Mouse (Mus musculus) gastrocnemius, postnatal 10 days (tissue): ENCODE results near the gene Xirp1. TPM values are rescaled to one million over a fixed set of nuclear protein-coding genes. Genes with fewer than 3 reads are reported as not detected.
"Not testable (repeated sequence)": the region's sequence is repeated elsewhere in the genome, so short reads cannot be mapped to it uniquely, and the experiment has no call there.

ENCODE experiments used
- DNase-seq: peaks from one replicate; pipeline ENCODE4 v3.0.0; 2021; ENCODE audit warnings: mixed read lengths
- total RNA-seq, 2 experiments: library from RNA; stranded (reverse); gene quantifications; 2 replicates each; pipeline ENCODE4 v1.2.3; 2021

The Xirp1 gene
- total RNA-seq, 2 experiments from 2014 or later: 58.2 to 84.6 TPM

DNA sequence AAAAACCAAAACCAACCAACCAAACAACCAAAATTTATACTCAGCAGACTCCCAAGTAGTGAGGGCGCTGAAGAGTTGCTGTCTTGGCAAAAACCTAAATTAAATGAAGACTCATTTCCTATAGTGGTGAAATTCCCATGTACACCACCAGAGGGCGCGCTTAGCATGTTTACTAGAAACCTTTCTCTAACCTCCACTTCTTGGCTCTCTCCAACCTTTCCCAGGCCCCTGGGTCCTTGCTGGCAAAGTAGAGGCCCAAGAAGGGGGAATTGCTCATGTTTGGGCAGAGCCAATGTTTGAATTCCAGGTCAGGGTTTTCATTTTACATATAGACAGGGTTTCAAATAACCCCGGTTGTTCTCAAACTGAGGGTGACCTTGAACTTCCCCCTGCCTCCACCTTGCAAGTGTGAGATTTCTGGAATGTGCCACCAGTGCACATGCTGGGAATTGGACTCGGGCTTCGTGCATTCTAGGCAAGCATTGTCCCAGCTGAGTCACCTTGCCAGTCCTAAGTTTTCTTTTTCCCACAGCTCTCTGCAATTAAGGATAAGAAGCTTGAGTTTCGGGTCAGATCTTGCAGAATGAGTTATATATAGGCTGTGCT lies 3.0 kb downstream of the Xirp1 start:
- DNase-seq: peak; percentile 83

DNA sequence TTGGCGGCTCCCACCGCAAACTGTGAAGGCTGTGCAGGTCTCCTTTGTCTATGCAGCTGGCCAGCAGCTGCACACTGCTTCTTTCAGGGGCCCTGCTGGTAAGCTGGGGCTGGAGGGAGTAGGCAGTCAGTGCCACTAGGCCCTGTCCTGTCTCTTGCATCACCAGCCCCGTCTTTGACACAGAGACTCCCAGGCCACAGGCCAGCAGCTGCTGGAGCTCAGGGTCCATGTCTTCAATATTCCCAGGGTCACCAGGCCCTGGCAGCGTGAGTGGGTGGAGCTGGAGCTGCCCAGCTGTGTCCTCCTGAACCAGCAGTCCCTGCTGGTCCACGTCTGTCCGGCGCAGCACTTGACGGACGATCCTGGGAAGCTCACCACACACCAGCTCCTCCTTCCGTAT lies 6.4 kb downstream of the Xirp1 start:
- DNase-seq: no peak

DNA sequence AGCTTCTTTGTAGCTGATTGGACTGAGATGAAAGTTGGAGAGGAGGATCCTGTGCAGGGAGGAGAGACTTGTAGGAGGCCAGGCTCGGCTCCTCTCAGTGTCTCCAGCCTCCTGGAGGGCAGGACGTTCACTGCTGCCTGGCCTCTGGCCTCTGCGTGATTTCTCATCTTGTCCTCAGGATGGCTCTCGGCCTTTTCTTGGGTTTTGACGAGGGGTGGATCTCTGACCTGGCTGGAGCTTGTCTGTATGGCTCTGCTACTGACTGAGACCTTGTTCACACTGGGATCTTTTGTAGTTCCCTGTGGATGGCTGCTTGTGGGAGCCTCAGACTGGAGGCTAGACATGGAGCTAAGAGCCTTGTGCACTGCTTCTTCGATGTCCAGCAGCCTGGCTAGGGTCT lies 8.6 kb downstream of the Xirp1 start:
- DNase-seq: no peak

DNA sequence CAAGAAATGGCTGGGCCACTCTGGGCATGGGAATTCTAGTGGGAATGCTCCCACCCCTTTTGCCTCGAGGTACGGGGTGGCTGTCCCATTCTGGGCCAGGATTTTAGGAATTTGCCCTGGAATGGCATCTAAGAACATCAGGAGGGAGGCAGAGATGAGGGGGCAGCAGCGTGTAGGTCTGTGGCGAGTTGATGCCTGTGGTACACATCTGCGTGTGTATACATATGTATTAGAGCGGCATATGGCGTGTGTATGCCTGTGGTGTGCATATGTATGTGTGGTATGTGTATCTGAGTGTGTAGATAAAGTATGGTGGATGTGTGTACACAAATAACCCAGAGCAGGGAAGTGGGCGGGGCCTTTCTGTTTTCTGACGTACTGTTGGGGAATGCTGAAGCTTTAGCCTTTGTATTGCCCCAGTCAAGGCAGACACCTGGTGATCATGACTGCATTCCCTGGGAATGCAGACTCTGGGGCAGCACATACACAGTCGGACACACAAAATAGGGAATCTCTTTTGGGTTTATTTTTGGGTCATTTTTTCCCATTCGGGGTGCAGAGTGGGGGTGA lies 10.1 kb downstream of the Xirp1 start:
- no peak for DNase-seq

DNA sequence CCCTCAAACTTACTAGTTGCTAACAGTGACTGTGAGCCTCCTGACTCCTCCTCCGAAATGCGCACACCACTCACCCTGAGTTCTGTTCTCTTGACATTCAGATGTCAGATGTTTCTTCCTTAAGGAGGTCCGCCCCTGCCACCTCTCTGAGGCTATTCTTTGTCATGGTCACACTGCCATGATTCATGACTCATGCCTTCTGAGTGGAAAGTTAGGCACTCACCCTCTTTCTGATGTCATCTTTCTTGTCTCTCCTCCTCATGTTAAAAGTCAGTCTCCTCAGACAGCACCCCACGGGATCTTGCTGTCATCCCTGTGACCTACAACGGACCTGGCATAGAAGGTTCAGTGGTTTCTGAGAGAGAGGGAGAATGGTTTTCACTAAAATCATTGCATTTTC lies 10.6 kb downstream of the Xirp1 start:
- DNase-seq: no peak

DNA sequence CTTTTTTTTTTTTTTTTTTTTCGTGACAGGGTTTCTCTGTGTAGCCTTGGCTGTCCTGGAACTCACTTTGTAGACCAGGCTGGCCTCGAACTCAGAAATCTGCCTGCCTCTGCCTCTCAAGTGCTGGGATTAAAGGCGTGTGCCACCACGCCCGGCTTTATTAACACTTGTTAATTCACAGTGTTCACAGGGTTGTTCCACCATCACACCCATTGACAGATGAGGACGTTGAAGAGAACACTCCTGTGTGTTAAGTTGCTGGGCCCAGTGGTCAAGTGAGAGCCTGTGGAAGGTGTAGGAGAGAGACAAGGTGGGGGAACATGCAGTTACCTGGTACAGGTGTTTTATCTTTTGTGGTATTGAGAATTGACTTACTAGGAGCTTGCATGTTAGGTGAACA lies 11.2 kb downstream of the Xirp1 start:
- DNase-seq: not testable (repeated sequence)

DNA sequence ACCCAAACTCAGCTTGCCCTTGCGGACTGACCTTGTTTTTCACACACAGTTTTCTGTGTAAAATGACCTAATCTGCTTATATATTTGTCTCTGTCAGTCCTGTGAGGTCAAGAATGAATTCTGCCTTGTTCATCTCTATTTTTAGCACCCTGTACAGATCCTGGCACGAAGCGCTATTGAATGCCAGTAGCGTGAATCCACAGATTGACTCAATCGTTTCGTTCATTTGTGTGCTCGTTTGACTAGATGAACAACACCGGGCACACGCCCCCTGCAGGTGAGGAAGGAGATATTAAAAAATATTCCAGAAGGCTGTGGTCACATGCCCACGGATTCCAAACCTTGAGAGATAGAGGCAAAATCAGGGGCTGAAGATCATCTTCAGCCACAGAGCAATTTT lies 11.9 kb downstream of the Xirp1 start:
- peak; percentile 66 for DNase-seq

DNA sequence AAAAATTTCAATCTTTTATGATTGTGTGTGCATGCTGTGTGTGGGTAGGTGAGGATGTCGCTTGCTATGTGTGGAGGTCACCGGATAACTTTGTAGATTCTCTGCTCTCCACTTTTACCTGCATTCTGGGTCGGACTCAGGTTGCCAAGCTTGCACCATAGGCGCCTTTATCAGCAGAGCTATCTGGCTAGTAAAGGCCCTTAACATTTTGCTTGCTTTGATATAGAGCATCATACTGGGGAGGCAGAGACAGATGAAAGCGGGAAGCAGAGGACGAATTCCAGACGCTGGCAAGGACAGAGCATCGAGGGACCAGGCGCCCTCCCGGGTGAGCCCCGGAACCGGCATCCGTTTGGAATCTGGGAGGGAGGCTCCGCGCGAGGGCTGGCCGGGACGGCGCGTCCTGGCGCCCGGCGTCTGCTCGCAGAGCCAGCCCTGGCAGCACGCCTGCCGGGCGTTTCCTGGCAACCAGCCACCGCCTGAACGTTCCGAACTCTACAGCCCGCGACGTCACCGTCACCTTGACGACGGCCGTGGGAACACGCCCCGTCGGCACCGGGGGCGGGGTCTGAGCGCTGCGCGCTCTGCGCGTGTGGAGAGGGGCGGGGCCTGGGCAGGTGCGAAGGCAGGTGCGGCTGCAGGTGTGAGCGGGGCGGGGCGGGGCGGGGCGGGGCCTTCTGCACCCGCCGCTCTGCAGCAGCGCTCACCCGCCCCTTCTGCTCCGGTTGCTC lies 12.5 kb downstream of the Xirp1 start:
- DNase-seq: peak; percentile 99

DNA sequence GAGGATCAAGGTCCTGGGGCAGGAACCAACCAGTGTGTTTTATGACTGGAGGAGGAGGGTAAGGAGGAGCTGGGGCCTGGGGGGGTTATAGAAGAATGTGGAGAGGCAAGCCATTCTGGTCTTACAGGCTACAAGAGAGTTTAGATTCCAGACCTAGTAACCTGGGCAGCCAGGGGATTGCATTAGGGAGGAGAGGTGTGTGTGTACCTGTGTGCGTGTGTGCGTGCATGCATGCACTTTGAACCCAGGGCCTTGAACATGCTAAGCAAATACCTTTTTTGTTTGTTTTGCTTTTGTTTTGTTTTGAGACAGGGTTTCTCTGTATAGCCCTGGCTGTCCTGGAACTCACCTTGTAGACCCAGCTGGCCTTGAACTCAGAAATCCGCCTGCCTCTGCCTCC lies 13.5 kb downstream of the Xirp1 start:
- DNase-seq: no peak

DNA sequence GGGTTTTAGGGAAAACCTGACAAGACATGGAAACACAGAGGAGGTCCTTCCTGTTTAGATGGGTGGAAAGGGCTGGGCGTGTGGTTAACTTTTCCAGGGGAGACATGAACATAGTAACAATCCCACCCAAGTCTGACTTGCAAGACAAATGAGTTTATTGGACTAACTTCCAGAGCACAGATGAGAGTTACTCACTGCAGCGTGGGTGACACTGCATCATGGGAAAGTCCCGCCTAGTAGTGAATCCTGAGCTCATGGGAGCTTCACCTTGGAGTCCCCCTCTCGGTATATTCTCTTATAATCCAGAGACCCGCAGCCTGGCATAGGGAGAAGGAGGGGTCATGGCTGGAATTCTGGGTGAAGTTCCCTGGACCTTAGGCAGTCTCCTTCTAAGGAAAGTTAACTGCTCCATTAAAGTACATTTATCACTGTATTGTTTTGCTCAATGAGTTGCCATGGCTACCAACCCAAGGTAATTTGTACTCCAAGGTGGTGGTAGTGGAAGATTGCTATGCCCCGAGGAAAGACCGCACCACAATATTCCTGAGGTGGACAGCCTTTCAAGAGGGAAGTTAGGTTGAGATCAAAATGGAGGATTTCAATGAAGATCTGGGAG lies 14.1 kb downstream of the Xirp1 start:
- no peak for DNase-seq

DNA sequence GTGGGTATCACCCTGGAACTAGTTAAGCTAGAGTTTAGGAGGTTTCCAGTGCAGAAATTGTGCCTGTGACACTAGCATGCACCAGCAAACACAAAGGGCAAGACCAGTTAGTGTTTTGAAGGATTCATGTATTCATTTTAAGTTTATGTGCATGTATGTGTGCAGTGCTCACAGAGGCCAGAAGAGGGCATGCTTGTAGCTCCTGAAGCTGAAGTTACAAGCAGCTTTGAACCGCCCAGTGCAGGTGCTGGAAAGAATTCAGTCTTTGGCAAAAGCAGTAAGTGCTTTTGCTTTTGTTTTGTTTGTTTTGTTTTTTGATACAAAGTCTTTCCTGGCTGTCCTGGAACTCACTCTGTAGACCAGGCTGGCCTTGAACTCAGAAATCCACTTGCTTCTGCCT lies 15.6 kb downstream of the Xirp1 start:
- DNase-seq: no peak

DNA sequence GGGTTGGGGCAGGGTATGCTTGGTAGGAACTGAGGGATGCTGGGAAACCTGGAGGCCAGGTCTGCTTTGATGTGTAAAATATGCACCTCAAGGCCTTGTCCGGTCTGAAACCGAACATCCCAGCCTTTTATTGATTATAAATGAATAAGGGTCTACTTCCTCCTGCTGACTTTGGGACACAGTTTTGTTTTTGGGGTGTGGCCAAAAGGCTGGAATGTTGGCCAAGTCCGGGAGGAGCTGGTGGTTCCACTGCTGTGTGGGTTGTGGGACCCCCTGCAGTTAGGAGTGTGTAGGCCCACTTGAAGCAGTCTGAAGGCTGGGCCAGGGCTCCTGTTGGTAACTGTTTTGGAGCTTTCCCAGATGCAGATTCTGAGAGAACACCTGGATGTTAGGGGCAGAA lies 17.5 kb downstream of the Xirp1 start:
- DNase-seq: no peak

DNA sequence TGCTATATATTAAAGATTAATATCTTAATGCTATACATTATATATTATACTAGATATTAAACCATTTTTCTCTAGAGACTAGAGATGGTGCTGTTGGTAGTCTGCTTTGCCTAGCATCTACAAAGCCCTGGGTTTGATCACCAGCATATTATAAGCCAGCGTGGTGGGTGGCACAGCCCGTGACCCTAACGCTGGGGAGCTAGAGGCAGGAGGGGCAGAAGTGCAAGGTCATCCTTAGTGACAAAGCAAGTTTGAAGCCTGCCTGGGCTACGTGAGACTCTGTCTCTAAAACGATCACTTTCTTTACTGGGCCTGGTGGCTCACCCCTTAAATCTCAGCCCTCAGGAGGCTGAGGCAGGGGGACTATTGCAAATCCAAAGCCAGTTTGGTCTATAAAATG lies 20.5 kb downstream of the Xirp1 start:
- no peak for DNase-seq

DNA sequence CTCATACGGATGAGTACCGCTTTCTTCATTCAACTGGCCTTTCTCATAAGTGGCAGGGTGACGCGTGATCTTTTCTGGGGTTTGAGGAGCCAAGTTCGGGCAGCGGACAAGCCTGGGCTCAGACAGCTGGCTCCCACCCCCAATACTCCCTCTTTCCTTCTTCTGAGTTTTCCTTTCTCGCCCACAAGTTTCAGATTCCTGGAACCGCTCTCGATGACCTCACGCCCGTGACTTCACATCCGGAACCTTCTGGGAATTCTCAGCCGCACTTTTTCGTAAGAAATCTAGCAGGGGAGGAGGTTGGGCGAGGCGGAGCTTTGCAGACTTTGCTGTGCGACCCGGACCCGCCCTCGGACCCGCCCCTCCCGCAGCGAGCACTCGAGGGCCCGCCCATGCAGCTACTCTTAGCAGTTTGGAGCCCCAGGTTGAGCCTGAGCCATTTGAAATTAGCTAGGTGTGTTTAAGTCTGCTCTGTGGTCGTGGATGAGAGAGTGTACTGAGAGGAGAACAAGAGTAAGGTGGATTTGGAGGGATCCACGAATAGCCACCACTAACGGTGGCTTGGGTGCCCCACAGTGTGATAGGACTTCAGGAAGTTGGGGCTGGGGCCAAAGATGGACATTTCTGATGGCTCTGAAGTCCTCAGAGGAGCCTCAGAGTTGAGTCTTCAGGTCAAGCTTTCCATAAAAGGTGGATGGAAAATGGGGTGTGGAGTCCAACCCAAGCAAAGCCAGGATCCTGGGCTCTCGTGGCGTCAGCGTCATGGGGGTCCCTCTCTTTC lies 21.3 kb downstream of the Xirp1 start:
- DNase-seq: peak; percentile 64

DNA sequence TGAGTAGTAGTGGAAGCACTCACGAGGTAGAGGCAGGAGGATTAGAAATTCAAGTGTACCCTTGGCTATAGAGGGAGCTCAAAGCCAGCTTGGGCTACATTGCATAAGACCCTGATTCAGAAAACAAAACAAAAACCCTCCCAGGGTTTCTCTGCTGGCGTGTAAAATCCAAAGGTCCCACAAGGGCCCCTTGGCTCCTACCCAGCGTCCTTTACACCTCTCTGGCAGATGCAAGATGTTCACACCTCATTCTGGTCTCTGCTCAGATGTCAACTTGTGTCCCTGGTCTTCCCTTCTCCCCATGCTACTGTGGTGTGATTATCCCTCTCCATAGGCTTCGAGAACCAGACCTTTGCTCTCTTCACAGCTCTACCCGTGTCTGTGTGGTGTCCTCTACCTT lies 22.6 kb downstream of the Xirp1 start:
- no peak for DNase-seq

DNA sequence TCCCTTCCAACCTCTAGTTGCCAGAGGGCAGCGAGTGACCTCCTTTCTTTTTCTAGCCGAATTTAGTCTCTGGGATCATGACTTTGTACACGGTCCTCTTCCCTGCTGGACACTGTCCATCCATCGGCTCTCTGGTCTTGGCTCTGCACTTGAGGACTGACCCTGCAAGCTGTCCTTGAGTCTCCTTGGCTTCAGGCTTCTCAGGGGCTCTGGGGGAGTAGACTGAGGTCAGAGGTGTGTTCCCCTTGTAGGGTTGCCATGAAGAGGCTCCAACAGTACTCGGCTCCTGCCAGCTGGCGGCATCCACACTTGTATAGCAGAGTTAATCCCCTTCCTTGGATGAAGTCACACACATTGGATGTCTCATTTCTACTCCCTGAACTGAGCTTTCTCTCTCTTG lies 23.8 kb downstream of the Xirp1 start:
- DNase-seq: no peak

DNA sequence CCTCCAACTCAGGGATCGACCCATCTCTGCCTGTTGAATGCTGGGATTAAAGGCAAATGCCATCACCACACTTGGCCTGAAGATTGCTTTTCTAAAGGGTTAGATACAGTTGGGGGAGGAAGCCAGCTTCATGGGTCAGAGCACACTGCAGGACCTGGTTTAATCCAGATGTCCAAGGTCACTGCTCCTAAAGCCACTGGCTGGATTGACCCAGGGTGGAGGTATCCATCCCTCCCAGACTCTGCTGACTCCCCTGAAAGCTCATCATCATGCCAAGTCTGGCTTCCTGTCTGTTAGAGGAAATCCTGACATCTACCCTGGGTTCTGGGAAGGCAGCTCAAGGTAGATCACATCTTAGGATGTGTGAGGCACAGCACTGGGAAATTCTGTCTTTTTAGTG lies 24.6 kb downstream of the Xirp1 start:
- DNase-seq: no peak

DNA sequence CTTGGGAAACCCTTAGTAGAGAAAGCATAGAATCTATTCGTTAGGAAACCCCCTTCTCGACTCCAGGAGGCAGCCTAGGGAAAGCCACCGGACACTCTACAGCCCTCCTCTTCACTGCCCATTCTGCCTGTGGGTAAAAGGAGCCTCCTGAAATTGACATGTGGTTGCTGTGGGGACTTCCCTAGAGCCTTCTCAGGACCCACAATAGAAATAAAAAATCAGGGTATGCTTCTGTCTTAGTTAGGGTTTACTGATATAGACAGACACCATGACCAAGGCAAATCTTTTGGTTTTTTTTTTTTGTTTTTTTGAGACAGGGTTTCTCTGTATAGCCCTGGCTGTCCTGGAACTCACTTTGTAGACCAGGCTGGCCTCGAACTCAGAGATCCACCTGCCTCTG lies 27.3 kb downstream of the Xirp1 start:
- DNase-seq: no peak

DNA sequence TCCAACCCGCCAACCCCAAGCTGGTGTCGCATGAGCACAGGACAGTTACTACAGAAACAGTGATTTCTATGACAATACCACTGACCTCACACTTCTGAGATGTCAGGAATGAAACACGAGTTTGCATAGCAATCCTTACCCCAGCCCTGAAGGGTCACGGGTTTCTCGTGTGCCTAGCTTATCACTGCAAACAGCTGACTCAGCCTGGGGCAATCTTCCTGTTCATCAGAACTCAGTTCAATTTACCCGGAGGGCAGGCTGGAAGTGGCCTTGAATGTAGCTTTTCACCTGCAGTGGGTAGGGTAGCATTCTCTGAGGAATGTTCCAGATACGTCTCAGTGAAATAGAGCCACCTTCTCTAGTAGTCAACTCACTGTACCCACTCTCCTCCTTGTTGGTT lies 29.2 kb downstream of the Xirp1 start:
- DNase-seq: no peak

DNA sequence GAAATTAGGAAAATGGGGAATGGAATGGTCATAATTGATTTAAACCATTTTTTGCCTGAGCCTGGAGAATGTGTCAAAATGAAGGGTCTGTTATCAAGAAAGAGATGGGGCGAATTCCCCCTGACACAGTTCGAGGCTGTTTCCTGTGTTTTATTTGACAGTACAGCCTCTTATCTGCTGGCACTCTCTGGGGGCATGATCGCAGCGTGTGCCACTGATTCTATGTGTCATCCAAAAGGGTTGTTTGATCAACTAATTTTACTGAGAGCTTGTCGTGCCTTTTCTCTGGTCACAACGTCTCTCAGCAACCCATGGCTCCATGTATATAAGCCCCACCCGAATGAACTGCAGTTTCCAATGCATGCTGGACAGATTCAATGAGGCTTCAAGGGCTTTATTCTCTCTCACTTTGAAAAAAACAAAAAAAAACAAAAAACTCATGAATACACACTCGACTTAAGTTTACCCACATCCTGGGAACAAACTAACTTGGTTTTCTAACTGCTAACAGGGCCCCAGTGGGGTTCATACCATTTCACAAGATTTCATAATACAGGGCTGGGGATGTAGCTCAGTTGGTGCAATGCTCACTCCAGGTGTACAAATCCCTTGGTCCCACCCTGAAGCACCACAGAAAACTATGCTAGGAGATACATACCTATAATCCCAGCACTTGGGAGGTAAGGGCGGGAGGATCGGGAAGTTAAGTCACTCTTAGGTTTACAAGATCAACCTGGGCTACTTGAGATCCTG lies 30.1 kb downstream of the Xirp1 start:
- no peak for DNase-seq

DNA sequence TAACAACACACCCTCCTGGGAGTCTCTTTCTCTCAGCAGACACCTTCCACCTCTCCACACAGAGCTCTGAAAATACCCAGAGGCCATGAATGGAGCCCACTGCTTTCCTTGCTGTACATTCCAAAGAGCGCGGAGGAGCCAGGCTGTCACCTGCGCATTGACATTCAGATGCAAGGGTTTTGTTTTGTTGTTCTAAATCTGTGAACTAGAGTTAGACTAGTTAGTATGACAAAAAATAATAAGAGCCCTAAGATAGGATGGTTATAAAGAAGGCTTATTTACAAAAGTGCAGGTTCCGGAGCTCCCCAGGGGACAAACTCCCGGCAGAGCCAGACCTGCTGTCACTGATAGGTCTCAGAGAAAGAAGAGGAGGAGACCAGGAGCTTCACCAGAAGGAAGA lies 32.1 kb downstream of the Xirp1 start:
- DNase-seq: no peak

DNA sequence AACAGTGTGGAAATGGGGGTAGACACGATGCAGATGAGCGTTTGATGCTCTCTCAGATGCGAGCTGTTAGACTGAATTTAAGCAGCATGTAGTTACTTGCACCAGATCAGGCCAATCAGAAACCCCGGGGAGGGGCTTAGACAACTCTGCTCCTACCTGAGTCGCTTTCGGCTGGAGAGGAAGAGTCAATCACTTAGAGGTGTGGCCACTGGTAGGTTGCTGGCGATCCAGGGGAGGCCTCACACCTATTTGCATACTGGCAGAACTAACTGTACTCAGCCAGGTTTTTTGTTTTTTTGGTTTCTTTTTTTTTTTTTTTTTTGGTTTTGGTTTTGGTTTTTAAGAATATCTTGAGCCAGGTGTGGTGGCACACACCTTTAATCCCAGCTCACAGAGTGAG lies 35.1 kb downstream of the Xirp1 start:
- no peak for DNase-seq
